ENCODE assay signal across 17 mouse cellular contexts in the genomic region with DNA sequence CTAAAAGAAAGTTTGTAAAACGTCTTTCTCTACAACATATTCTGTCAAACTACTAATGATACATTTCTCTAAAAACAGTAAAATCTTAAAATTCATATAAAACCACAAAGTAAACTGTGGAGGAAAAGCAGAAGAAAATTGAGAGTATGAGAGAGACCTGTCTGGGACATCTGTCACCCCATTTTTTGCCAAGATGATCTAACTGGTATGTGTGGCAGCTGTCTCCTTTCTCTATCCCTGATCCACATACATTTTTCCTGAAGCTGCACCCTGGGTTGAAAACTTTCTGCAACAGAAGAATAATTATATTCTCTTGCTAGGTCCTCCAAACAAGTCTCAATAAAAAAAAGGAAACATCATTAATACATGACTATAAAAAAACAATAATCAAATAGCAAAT.
DNase-seq lines count a peak whose midpoint lies in the region; ATAC-seq lines count a peak whose summit lies in the region.
"Had no signal": no experiment of that assay in that cellular context is flagged by ENCODE, and none has a peak within 500 bp of the region (broad histone marks: within the 10 kb centered on the region; RNA-seq: fewer than 3 reads in every experiment).

No protein-coding gene starts in this region.

- intact Hi-C loops in left cerebral cortex, postnatal 4 days (cut with DNase I) = no loop called here

- ATAC-seq in cerebellum, adult (ENCODE audit: insufficient number of reproducible peaks, low FRiP score, low TSS enrichment) = no peak
- ATAC-seq: CD4-positive, CD25-positive, alpha-beta regulatory T cell, adult 4 months; forebrain, embryonic 15.5 days; intestine, embryonic 15.5 days had no signal

- DNase-seq in cerebellum, adult 11 months = peak; percentile 2
- DNase-seq in left cerebral cortex, postnatal 4 days = peak; percentile 3
- no peak for DNase-seq in left cerebral cortex, adult 9 months (ENCODE audit: low spot score in 2 of 2)
- DNase-seq in cerebellum, postnatal 25 days = peak; percentile 11 to 48
- no peak for DNase-seq in kidney, adult 9 months
- DNase-seq in lung, postnatal 14 days = no peak
- DNase-seq: adrenal gland, adult 8-10 months; adrenal gland, postnatal 36 days; B cell, adult 2 months; gastrocnemius, postnatal 36 days; heart, adult 11 months; heart, postnatal 4 days; kidney, adult 2 months had no signal

Comparison
In these comparisons a context has a peak if more than half of its experiments do, and no peak if none do; other contexts are left out.
1. DNase-seq: peak in cerebellum, adult 11 months (single experiment), left cerebral cortex, postnatal 4 days (single experiment) and cerebellum, postnatal 25 days (2 of 2); none in left cerebral cortex, adult 9 months (0 of 2), kidney, adult 9 months (single experiment) and lung, postnatal 14 days (single experiment).